Mouse (Mus musculus): Measurements from ENCODE around the gene Bmt2. TPM values are rescaled to one million over a fixed set of nuclear protein-coding genes. Genes with fewer than 3 reads are reported as not detected.

Gene Bmt2
- 21.3 and 27.5 TPM in 2 replicates for polyA plus RNA-seq (2014; fragmentation: Nextera tagmentation; extraction: Ambion mirVana)

DNA sequence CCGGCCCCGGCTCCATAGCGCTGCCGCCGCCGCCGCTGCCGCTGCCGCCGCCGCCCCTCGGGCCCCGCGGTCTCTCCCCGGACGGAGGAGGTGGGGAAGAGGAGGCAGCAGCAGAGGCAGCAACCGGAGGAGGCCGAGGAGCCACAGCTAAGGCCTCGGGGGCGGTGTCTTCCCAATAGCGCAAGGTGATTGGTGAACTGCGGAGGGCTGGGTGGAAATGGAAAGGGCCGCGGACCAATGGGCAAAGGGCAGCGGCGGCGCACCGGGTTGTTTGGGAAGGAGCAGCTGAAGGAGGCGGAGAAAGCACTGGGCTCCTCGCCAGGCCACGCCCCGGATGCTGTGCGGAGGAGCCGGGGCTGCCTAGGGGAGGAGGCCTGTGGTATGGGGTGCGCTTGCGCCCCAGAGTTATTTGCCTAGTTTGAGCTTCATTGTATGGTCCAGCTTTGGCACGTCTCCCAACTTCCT, at the start of gene Bmt2:
Gene Bmt2 (minus strand): TSS at position 149 of the 465 bp plus-strand sequence.
- peak; percentile 99 for DNase-seq (ENCODE audit: low spot score)
- WGBS: under 1% methylated on average over 36 of the region's 37 CpGs

DNA sequence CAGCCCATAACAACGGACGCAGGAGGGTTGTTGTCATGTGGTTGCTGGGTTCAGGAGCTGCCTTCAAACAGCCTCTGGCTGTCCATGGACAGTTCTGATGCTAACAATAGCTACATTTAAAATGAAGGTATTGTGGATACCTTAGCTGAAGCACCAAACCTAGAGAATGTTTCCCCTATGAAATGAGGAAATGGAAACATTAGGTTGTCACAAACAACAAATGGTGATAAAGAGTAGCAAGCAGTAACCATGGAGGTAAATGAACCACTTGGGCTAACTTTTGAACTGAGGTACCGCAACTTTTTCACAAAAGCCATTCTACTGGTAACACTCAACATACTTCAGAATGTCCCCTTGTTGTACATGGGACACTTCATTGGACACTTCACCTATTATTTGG, 44.4 kb upstream of the Bmt2 start:
- DNase-seq (ENCODE audit: low spot score): no peak
- Histone ChIP-seq H3K4me3 (ENCODE audit: low read depth, low read length) (no peak overlapping the region), H3K9me3 (replicated peaks; ENCODE audit: control insufficient read depth, low read length) (no peaks in the 10 kb centered on the region), H3K9ac (ENCODE audit: low read length) (no peak overlapping the region), H3K36me3 (ENCODE audit: control insufficient read depth, insufficient read depth, low read length) (no peaks in the 10 kb centered on the region), H3K27me3 (replicated peaks; ENCODE audit: control insufficient read depth, insufficient read depth, low read length) (no peaks in the 10 kb centered on the region), H3K4me2 (ENCODE audit: low read length) (no peak overlapping the region), H3K27ac (ENCODE audit: low read depth, low read length) (no peak overlapping the region), H3K4me1 (ENCODE audit: control insufficient read depth, insufficient read depth, low read length) (no peaks in the 10 kb centered on the region)
- no peak for ATAC-seq
- 95% methylated on average over 3 of the region's 3 CpGs for WGBS

More for the DNA sequence above, at the start of gene Bmt2:
- H3K9me3 ChIP-seq (replicated peaks; ENCODE audit: control insufficient read depth, low read length): no peaks in the 10 kb centered on the region
- H3K9ac ChIP-seq (ENCODE audit: low read length): peak within 1 kb of the TSS; percentile 95
- H3K4me1 ChIP-seq (ENCODE audit: control insufficient read depth, insufficient read depth, low read length): peaks cover 16% of the 10 kb centered on the region
- ATAC-seq: peak; percentile 99
- H3K36me3 ChIP-seq (ENCODE audit: control insufficient read depth, insufficient read depth, low read length): no peaks in the 10 kb centered on the region
- H3K27ac ChIP-seq (ENCODE audit: low read depth, low read length): peak within 1 kb of the TSS; percentile 93
- peak within 1 kb of the TSS; percentile 82 for H3K4me2 ChIP-seq (ENCODE audit: low read length)
- H3K27me3 ChIP-seq (replicated peaks; ENCODE audit: control insufficient read depth, insufficient read depth, low read length): no peaks in the 10 kb centered on the region
- H3K4me3 ChIP-seq (ENCODE audit: low read depth, low read length): peak within 1 kb of the TSS; percentile 89

DNA sequence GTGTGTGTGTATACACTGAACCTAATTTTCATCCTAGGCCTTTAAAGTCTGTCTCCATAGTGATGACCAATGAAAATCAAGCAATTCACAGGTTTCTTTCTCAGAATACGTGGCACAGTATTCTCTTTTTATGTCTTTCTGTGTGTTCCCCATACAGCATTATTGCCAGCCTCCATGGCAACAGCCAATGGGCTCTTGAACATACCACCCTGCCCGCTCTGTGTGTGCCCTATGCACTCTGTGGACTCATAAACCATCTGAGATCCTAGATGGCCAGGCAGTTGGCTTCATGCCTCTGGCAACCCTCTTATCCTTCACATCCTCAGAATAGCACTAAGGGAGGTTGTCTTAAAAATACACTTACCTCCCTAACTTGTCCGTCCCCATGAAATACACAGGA, 37.1 kb upstream of the Bmt2 start:
- WGBS: 60% methylated on average over 3 of the region's 3 CpGs
- H3K4me3 ChIP-seq (ENCODE audit: low read depth, low read length): no peak overlapping the region
- H3K4me2 ChIP-seq (ENCODE audit: low read length): no peak overlapping the region
- H3K9me3 ChIP-seq (replicated peaks; ENCODE audit: control insufficient read depth, low read length): no peaks in the 10 kb centered on the region
- no peaks in the 10 kb centered on the region for H3K27me3 ChIP-seq (replicated peaks; ENCODE audit: control insufficient read depth, insufficient read depth, low read length)
- ATAC-seq (no peak), DNase-seq (ENCODE audit: low spot score) (no peak)
- H3K27ac ChIP-seq (ENCODE audit: low read depth, low read length): no peak overlapping the region
- no peaks in the 10 kb centered on the region for H3K36me3 ChIP-seq (ENCODE audit: control insufficient read depth, insufficient read depth, low read length)
- no peak overlapping the region for H3K9ac ChIP-seq (ENCODE audit: low read length)
- no peaks in the 10 kb centered on the region for H3K4me1 ChIP-seq (ENCODE audit: control insufficient read depth, insufficient read depth, low read length)

DNA sequence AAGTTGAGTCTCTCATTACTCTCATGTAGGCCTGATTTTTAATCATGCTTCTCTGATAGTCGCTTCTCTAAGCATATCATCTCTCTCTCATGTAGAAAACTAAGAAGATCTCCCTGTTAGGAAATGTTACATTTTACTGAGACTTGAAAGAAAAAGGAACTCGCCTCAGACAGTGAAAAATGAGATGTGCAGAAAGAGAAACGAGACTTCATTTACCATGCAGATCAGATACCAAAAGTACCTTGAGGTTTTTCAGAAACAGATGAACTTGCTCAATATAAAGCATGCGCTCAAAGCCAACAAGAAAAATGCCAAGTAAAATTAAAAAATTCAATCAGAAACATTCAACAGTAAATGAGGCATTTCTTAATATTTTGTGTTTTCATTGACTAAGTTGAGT, 19.1 kb upstream of the Bmt2 start:
- Histone ChIP-seq H3K4me3 (ENCODE audit: low read depth, low read length) (no peak overlapping the region), H3K9ac (ENCODE audit: low read length) (no peak overlapping the region), H3K36me3 (ENCODE audit: control insufficient read depth, insufficient read depth, low read length) (no peaks in the 10 kb centered on the region), H3K4me2 (ENCODE audit: low read length) (no peak overlapping the region), H3K27me3 (replicated peaks; ENCODE audit: control insufficient read depth, insufficient read depth, low read length) (no peaks in the 10 kb centered on the region), H3K4me1 (ENCODE audit: control insufficient read depth, insufficient read depth, low read length) (no peaks in the 10 kb centered on the region), H3K9me3 (replicated peaks; ENCODE audit: control insufficient read depth, low read length) (no peaks in the 10 kb centered on the region), H3K27ac (ENCODE audit: low read depth, low read length) (no peak overlapping the region)
- no peak for DNase-seq (ENCODE audit: low spot score)
- no peak for ATAC-seq
- 86% methylated on average over 4 of the region's 4 CpGs for WGBS

DNA sequence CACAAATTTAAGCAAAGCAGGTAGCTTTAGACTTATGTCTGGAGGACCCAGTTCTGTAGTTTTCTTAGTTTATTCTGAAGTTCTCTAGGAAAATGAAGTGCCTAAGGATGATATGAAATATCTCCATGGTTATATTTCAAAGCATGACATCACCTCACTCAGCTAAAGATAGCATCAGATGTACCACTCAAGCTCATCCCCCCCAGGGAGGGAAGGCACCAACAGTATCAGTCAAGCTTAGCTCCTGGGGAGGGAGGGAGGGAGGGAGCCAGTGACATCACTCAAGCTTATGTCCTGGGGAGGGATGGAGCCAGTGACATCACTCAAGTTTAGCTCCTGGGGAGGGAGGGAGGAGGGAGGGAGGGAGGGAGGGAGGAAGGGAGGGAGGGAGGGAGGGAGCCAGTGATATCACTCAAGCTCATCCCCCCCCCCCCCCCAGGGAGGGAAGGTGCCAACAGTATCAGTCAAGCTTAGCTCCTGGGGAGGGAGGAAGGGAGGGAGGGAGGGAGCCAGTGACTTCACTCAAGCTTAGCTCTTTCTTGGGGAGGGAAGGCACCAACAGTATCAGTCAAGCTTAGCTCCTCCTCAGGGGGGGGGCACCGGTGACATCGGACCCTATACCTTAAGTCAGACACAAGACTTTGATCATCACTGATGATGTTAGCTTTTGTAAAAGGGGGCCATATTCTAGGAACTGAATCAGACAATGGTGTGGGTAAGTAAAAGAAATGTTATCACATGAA, 17.5 kb upstream of the Bmt2 start:
- no peaks in the 10 kb centered on the region for H3K9me3 ChIP-seq (replicated peaks; ENCODE audit: control insufficient read depth, low read length)
- H3K27ac ChIP-seq (ENCODE audit: low read depth, low read length): no peak overlapping the region
- WGBS: 86% methylated on average over 2 of the region's 2 CpGs
- no peak overlapping the region for H3K4me3 ChIP-seq (ENCODE audit: low read depth, low read length)
- DNase-seq (ENCODE audit: low spot score) (no peak), ATAC-seq (no peak)
- no peaks in the 10 kb centered on the region for H3K36me3 ChIP-seq (ENCODE audit: control insufficient read depth, insufficient read depth, low read length)
- H3K4me1 ChIP-seq (ENCODE audit: control insufficient read depth, insufficient read depth, low read length): no peaks in the 10 kb centered on the region
- H3K9ac ChIP-seq (ENCODE audit: low read length): no peak overlapping the region
- no peaks in the 10 kb centered on the region for H3K27me3 ChIP-seq (replicated peaks; ENCODE audit: control insufficient read depth, insufficient read depth, low read length)
- no peak overlapping the region for H3K4me2 ChIP-seq (ENCODE audit: low read length)

DNA sequence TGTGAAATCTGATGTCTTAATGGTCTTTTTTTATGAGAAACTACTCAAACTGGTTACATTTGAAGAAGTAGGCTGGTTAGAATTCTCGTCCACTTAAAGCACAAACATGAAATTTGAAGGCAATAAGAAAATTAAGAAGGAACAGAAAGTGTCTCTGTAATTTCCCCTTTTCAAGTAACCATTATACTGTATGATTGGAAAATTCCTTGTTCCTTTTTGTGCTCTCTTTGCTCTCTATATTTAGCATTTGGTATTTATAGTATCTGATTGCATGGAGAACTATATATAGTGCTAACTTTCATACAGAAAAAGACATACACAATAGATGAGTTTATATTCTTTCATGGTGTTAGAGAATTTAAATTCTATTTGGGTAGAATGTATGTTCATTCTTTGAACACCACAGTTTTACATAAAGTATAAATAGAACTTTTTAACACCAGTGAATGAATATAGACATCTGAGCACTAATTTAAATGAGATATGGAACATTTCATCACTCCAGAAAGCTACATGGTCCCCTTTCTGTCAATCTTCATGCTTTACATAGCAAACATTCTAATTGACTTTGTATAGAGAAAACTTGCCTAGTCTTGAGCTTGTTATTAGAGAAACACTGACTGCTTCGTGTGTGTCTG, 14.0 kb upstream of the Bmt2 start:
- H3K4me1 ChIP-seq (ENCODE audit: control insufficient read depth, insufficient read depth, low read length): no peaks in the 10 kb centered on the region
- ATAC-seq: no peak
- no peaks in the 10 kb centered on the region for H3K27me3 ChIP-seq (replicated peaks; ENCODE audit: control insufficient read depth, insufficient read depth, low read length)
- H3K36me3 ChIP-seq (ENCODE audit: control insufficient read depth, insufficient read depth, low read length): no peaks in the 10 kb centered on the region
- H3K9ac ChIP-seq (ENCODE audit: low read length): no peak overlapping the region
- no peak for DNase-seq (ENCODE audit: low spot score)
- 82% methylated on average over 2 of the region's 2 CpGs for WGBS
- no peak overlapping the region for H3K4me3 ChIP-seq (ENCODE audit: low read depth, low read length)
- no peaks in the 10 kb centered on the region for H3K9me3 ChIP-seq (replicated peaks; ENCODE audit: control insufficient read depth, low read length)
- no peak overlapping the region for H3K4me2 ChIP-seq (ENCODE audit: low read length)
- no peak overlapping the region for H3K27ac ChIP-seq (ENCODE audit: low read depth, low read length)

DNA sequence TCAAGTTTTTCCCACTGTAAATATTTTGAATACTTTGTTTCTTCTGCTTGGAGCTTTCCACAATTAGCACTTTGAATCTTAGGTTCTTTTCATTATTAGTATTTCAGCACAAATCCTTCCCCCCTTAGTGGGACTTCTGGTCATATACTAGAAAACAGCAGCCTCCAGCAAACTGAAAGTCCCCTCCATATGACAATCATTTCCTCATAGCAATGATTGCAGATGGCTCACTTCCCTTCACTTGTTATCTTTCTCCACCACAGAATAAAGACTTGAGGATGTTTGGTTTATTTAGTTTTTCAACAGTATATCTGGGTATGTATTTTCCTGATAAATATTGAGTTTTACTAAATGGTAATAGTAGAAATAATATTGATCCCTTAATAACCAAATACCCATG, 12.6 kb upstream of the Bmt2 start:
- Histone ChIP-seq H3K27me3 (replicated peaks; ENCODE audit: control insufficient read depth, insufficient read depth, low read length) (no peaks in the 10 kb centered on the region), H3K9me3 (replicated peaks; ENCODE audit: control insufficient read depth, low read length) (no peaks in the 10 kb centered on the region), H3K4me1 (ENCODE audit: control insufficient read depth, insufficient read depth, low read length) (no peaks in the 10 kb centered on the region), H3K4me2 (ENCODE audit: low read length) (no peak overlapping the region), H3K36me3 (ENCODE audit: control insufficient read depth, insufficient read depth, low read length) (no peaks in the 10 kb centered on the region), H3K4me3 (ENCODE audit: low read depth, low read length) (no peak overlapping the region), H3K9ac (ENCODE audit: low read length) (no peak overlapping the region), H3K27ac (ENCODE audit: low read depth, low read length) (no peak overlapping the region)
- ATAC-seq (no peak), DNase-seq (ENCODE audit: low spot score) (no peak)

DNA sequence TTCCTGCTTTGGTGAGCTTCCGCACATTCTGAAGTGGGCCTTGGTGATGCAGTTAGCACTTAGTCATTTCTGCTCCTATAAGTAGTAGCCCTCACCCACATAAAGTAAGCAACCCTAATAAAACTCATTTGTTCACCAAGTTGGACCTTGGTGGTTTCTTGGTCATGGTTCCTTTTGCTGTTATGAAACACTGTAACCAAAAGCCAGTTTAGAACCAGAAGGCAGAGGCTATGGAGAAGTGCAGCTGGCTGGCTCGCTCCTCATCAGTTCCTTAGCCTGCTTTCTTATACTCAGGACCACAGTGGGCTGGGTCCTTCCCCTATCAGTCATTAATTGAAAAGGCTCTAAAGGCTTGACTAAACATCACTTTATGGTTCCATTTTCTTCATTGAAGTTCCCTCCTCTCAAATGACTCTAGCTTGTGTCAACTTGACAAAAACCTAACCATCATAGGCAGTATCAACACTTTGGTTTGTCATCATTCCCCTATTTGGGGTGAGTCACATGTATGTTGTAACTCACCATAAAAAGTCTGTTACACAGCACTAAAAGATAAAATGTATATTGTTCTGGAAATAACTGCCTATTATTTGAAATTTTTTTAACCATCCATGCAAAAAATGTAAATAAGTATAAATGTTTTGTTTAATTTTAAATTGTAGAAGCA, 6.3 kb upstream of the Bmt2 start:
- Histone ChIP-seq H3K27ac (ENCODE audit: low read depth, low read length) (no peak overlapping the region), H3K27me3 (replicated peaks; ENCODE audit: control insufficient read depth, insufficient read depth, low read length) (no peaks in the 10 kb centered on the region), H3K4me2 (ENCODE audit: low read length) (no peak overlapping the region), H3K4me1 (ENCODE audit: control insufficient read depth, insufficient read depth, low read length) (no peaks in the 10 kb centered on the region), H3K9me3 (replicated peaks; ENCODE audit: control insufficient read depth, low read length) (no peaks in the 10 kb centered on the region), H3K4me3 (ENCODE audit: low read depth, low read length) (no peak overlapping the region), H3K36me3 (ENCODE audit: control insufficient read depth, insufficient read depth, low read length) (no peaks in the 10 kb centered on the region), H3K9ac (ENCODE audit: low read length) (no peak overlapping the region)
- ATAC-seq (no peak), DNase-seq (ENCODE audit: low spot score) (no peak)
- 100% methylated on average over 2 of the region's 2 CpGs for WGBS

DNA sequence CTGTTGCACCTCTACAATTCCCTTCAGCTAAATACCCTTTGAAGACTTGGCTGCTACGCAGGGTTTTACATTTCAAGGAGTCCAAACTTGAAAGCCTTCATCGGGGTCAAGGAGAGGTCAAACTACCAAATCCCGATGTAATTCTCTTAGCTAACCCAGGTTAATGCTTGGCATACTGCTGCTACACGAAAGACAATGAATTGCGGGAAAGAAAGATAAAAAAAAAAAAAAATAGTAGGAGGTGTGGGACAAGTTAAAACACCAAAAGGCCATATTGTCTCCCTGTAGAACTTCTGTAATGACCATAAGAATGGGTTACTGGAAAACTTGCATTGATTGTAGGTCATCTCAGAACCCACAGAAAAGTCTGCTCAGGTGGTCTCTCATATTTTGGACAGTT, 583 bp upstream of the Bmt2 start:
- Histone ChIP-seq H3K9me3 (replicated peaks; ENCODE audit: control insufficient read depth, low read length) (no peaks in the 10 kb centered on the region), H3K4me2 (ENCODE audit: low read length) (peak overlapping the region; percentile 82), H3K9ac (ENCODE audit: low read length) (peak overlapping the region; percentile 32; the same call in 1 of the 2 replicates), H3K36me3 (ENCODE audit: control insufficient read depth, insufficient read depth, low read length) (no peaks in the 10 kb centered on the region), H3K27me3 (replicated peaks; ENCODE audit: control insufficient read depth, insufficient read depth, low read length) (no peaks in the 10 kb centered on the region), H3K4me3 (ENCODE audit: low read depth, low read length) (peak overlapping the region; percentile 89), H3K27ac (ENCODE audit: low read depth, low read length) (no peak overlapping the region), H3K4me1 (ENCODE audit: control insufficient read depth, insufficient read depth, low read length) (peaks cover 16% of the 10 kb centered on the region)
- ATAC-seq (no peak), DNase-seq (ENCODE audit: low spot score) (no peak)
- 20% methylated on average over 5 of the region's 5 CpGs for whole genome bisulfite sequencing

Data from forebrain, embryonic 14.5 days (tissue).